Mouse (Mus musculus) hindbrain, embryonic 15.5 days (tissue): ENCODE measurements around the gene Ndc80. TPM values are rescaled to one million over a fixed set of nuclear protein-coding genes. Genes with fewer than 3 reads are reported as not detected.
A peak's percentile ranks its signal among the peaks of the same experiment; 100 is the strongest.

Source experiments
- ATAC-seq: fragments of 200-750 bp; cut with Nextera tagmentation; 2 replicates; pipeline ENCODE4 v1.8.0; 2017; ENCODE audit warnings: low read depth, moderate number of reproducible peaks, moderate TSS enrichment; ENCODE audit not compliant: low FRiP score
- H3K27ac ChIP-seq: fragments of 300-500 bp; sonication (generic); replicated peaks from 2 replicates; pipeline ENCODE4 v1.5.1; 2015; ENCODE audit warnings: mild to moderate bottlenecking, inconsistent platforms
- H3K27me3 ChIP-seq: fragments of 300-500 bp; sonication (generic); 2 replicates; pipeline ENCODE4 v1.6.1; 2015; ENCODE audit warnings: control low read depth, inconsistent platforms
- H3K36me3 ChIP-seq: fragments of 300-500 bp; sonication (generic); 2 replicates; pipeline ENCODE4 v1.6.1; 2015; ENCODE audit warnings: control low read depth, inconsistent platforms
- H3K4me1 ChIP-seq: fragments of 300-500 bp; sonication (generic); replicated peaks from 2 replicates; pipeline ENCODE4 v1.6.1; 2015; ENCODE audit warnings: control low read depth, inconsistent platforms
- H3K4me2 ChIP-seq: fragments of 300-500 bp; sonication (generic); 2 replicates; pipeline ENCODE4 v1.6.1; 2015; ENCODE audit warnings: moderate library complexity, mild to moderate bottlenecking, inconsistent platforms
- H3K4me3 ChIP-seq: fragments of 300-500 bp; sonication (generic); 2 replicates; pipeline ENCODE4 v1.5.1; 2015; ENCODE audit warnings: mild to moderate bottlenecking, inconsistent platforms
- H3K9ac ChIP-seq: fragments of 300-500 bp; sonication (generic); 2 replicates; pipeline ENCODE4 v1.6.1; 2015; ENCODE audit warnings: inconsistent platforms
- H3K9me3 ChIP-seq: fragments of 300-500 bp; sonication (generic); 2 replicates; pipeline ENCODE4 v1.6.1; 2016; ENCODE audit warnings: control low read depth, inconsistent platforms
- WGBS: fragments of 180-500 bp; shearing (Covaris S2); methylation state at CpG from one replicate; pipeline ENCODE4 v1.1.7; 2015; 5-methylcytosine and 5-hydroxymethylcytosine counted together
- polyA plus RNA-seq: library from polyadenylated mRNA; unstranded; fragments of >200 nt; fragmentation: Nextera tagmentation; extraction: Ambion mirVana; gene quantifications from 2 replicates; pipeline ENCODE4 v1.2.1, GENCODE M21; 2015

Ndc80 gene
- polyA plus RNA-seq, 1 experiment from 2014 or later = 8.1 TPM

GRCm38 (mm10) chr17:71495784-71496183 is 30.9 kb downstream of the Ndc80 start:
- Histone ChIP-seq H3K9me3 (no peaks in the 10 kb centered on the region), H3K4me1 (no peaks in the 10 kb centered on the region), H3K9ac (no peak overlapping the region), H3K36me3 (no peaks in the 10 kb centered on the region), H3K4me3 (no peak overlapping the region), H3K4me2 (no peak overlapping the region), H3K27me3 (no peaks in the 10 kb centered on the region), H3K27ac (no peak overlapping the region)
- WGBS = 91% methylated on average over 4 of the region's 4 CpGs
- no peak for ATAC-seq

- H3K4me1 ChIP-seq = no peaks in the 10 kb centered on the region
- no peaks in the 10 kb centered on the region for H3K27me3 ChIP-seq
- ATAC-seq = no peak
- no peak overlapping the region for H3K27ac ChIP-seq
- no peak overlapping the region for H3K4me2 ChIP-seq
- no peak overlapping the region for H3K9ac ChIP-seq
- no peak overlapping the region for H3K4me3 ChIP-seq
- H3K36me3 ChIP-seq = no peaks in the 10 kb centered on the region
- no peaks in the 10 kb centered on the region for H3K9me3 ChIP-seq
- WGBS = 89% methylated on average over 4 of the region's 4 CpGs
These were observed 35.3 kb downstream of the Ndc80 start for GRCm38 (mm10) chr17:71491332-71491686.

- H3K9ac ChIP-seq = no peak overlapping the region
- no peak overlapping the region for H3K4me3 ChIP-seq
- no peaks in the 10 kb centered on the region for H3K4me1 ChIP-seq
- H3K9me3 ChIP-seq = no peaks in the 10 kb centered on the region
- H3K27me3 ChIP-seq = no peaks in the 10 kb centered on the region
- H3K36me3 ChIP-seq = no peaks in the 10 kb centered on the region
- 80% methylated on average over 9 of the region's 9 CpGs for WGBS
- no peak overlapping the region for H3K27ac ChIP-seq
- no peak overlapping the region for H3K4me2 ChIP-seq
- no peak for ATAC-seq
These were observed 35.9 kb downstream of the Ndc80 start for GRCm38 (mm10) chr17:71490666-71491331.

- Histone ChIP-seq H3K36me3 (no peaks in the 10 kb centered on the region), H3K4me1 (0 out of 2 replicates have a peak, but pooled peaks cover 5% of the 10 kb centered on the region), H3K9ac (no peak overlapping the region), H3K9me3 (no peaks in the 10 kb centered on the region), H3K4me2 (no peak overlapping the region), H3K4me3 (no peak overlapping the region), H3K27me3 (no peaks in the 10 kb centered on the region), H3K27ac (no peak overlapping the region)
- no peak for ATAC-seq
- 83% methylated on average over 9 of the region's 9 CpGs for WGBS
These were observed 36.8 kb downstream of the Ndc80 start for GRCm38 (mm10) chr17:71489703-71490461.

GRCm38 (mm10) chr17:71486231-71486851 is 40.3 kb downstream of the Ndc80 start:
- 49% methylated on average over 8 of the region's 8 CpGs for WGBS
- Histone ChIP-seq H3K9ac (no peak overlapping the region), H3K27ac (0 out of 2 replicates have a peak overlapping the region, but pooled peaks have one; percentile 34), H3K27me3 (no peaks in the 10 kb centered on the region), H3K4me2 (peak overlapping the region; percentile 13; the same call in 1 of the 2 replicates), H3K36me3 (no peaks in the 10 kb centered on the region), H3K4me1 (0 out of 2 replicates have a peak, but pooled peaks cover 5% of the 10 kb centered on the region), H3K4me3 (no peak overlapping the region), H3K9me3 (no peaks in the 10 kb centered on the region)
- no peak for ATAC-seq

GRCm38 (mm10) chr17:71485791-71486230 is 40.8 kb downstream of the Ndc80 start:
- Histone ChIP-seq H3K4me1 (0 out of 2 replicates have a peak, but pooled peaks cover 5% of the 10 kb centered on the region), H3K27me3 (no peaks in the 10 kb centered on the region), H3K27ac (0 out of 2 replicates have a peak overlapping the region, but pooled peaks have one; percentile 34), H3K4me2 (peak overlapping the region; percentile 13; the same call in 1 of the 2 replicates), H3K9me3 (no peaks in the 10 kb centered on the region), H3K36me3 (no peaks in the 10 kb centered on the region), H3K9ac (no peak overlapping the region), H3K4me3 (no peak overlapping the region)
- no peak for ATAC-seq
- 57% methylated on average over 12 of the region's 12 CpGs for WGBS

GRCm38 (mm10) chr17:71484711-71485110 is 41.9 kb downstream of the Ndc80 start:
- H3K9me3 ChIP-seq = no peaks in the 10 kb centered on the region
- no peak overlapping the region for H3K27ac ChIP-seq
- no peaks in the 10 kb centered on the region for H3K36me3 ChIP-seq
- no peak overlapping the region for H3K4me2 ChIP-seq
- no peak for ATAC-seq
- no peak overlapping the region for H3K9ac ChIP-seq
- no peaks in the 10 kb centered on the region for H3K27me3 ChIP-seq
- 0 out of 2 replicates have a peak, but pooled peaks cover 5% of the 10 kb centered on the region for H3K4me1 ChIP-seq
- no peak overlapping the region for H3K4me3 ChIP-seq
- 89% methylated on average over 5 of the region's 5 CpGs for WGBS

- Histone ChIP-seq H3K27ac (no peak overlapping the region), H3K9ac (no peak overlapping the region), H3K27me3 (no peaks in the 10 kb centered on the region), H3K9me3 (no peaks in the 10 kb centered on the region), H3K4me3 (no peak overlapping the region), H3K4me1 (0 out of 2 replicates have a peak, but pooled peaks cover 5% of the 10 kb centered on the region), H3K4me2 (no peak overlapping the region), H3K36me3 (no peaks in the 10 kb centered on the region)
- 88% methylated on average over 7 of the region's 7 CpGs for WGBS
- ATAC-seq = no peak
These were observed 43.1 kb downstream of the Ndc80 start for GRCm38 (mm10) chr17:71483418-71484060.

GRCm38 (mm10) chr17:71479381-71479901 is 47.2 kb downstream of the Ndc80 start:
- Histone ChIP-seq H3K9ac (no peak overlapping the region), H3K9me3 (no peaks in the 10 kb centered on the region), H3K27me3 (no peaks in the 10 kb centered on the region), H3K4me3 (no peak overlapping the region), H3K4me2 (no peak overlapping the region), H3K4me1 (peaks cover 7% of the 10 kb centered on the region), H3K36me3 (no peaks in the 10 kb centered on the region), H3K27ac (no peak overlapping the region)
- ATAC-seq = no peak
- WGBS = 72% methylated on average over 5 of the region's 5 CpGs

GRCm38 (mm10) chr17:71477481-71477880 is 49.2 kb downstream of the Ndc80 start:
- no peak for ATAC-seq
- WGBS = 98% methylated on average over 8 of the region's 8 CpGs
- H3K9ac ChIP-seq = no peak overlapping the region
- H3K9me3 ChIP-seq = no peaks in the 10 kb centered on the region
- no peak overlapping the region for H3K27ac ChIP-seq
- no peak overlapping the region for H3K4me3 ChIP-seq
- no peaks in the 10 kb centered on the region for H3K27me3 ChIP-seq
- H3K4me1 ChIP-seq = peaks cover 18% of the 10 kb centered on the region
- no peaks in the 10 kb centered on the region for H3K36me3 ChIP-seq
- no peak overlapping the region for H3K4me2 ChIP-seq

- ATAC-seq = no peak
- peak overlapping the region; percentile 99 for H3K27ac ChIP-seq
- WGBS = 75% methylated on average over 7 of the region's 7 CpGs
These were observed 50.2 kb downstream of the Ndc80 start for GRCm38 (mm10) chr17:71476346-71477020.

More at GRCm38 (mm10) chr17:71476346-71477020, 50.2 kb downstream of the Ndc80 start:
- peak overlapping the region; percentile 94 for H3K4me2 ChIP-seq
- H3K9ac ChIP-seq = peak overlapping the region; percentile 92
- peak overlapping the region; percentile 94 for H3K4me3 ChIP-seq
- H3K27me3 ChIP-seq = no peaks in the 10 kb centered on the region
- H3K36me3 ChIP-seq = no peaks in the 10 kb centered on the region
- peaks cover 23% of the 10 kb centered on the region for H3K4me1 ChIP-seq
- H3K9me3 ChIP-seq = no peaks in the 10 kb centered on the region
